Mouse (Mus musculus) testis, postnatal 14 days (tissue): ENCODE results near the gene Il18bp.
A peak's percentile ranks its signal among the peaks of the same experiment; 100 is the strongest.
"Not testable (repeated sequence)": the region's sequence is repeated elsewhere in the genome, so short reads cannot be mapped to it uniquely, and the experiment has no call there.

Source experiments
- DNase-seq: peaks from one replicate; pipeline ENCODE4 v3.0.0; 2021; ENCODE audit warnings: low spot score

Gene Il18bp

GRCm38 (mm10) chr7:102018590-102018989 lies at the start of gene Il18bp:
Gene Il18bp (minus strand): TSS chr7:102018690.
- no peak for DNase-seq

DNA sequence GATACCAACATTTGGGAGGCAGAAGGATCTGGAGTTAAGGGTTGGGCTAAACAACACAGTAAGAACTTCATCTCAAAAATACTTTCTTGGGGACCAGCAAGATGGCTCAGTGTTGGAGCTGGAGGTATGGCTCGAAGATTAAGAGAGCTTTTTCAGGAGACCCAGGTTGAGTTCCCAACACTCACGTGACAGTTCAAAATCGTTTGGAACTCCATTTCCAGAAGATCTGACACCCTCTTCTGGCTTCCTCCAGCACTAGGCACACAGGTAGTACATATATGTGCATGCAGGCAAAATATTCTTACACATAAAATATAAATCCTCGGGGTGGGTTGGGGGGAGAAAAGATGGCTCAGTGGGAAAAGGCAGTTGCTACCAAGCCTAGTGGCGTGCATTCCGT lies 47.9 kb upstream of the Il18bp start:
- DNase-seq, result no peak

- peak; percentile 94 for DNase-seq
These were observed 46.8 kb upstream of the Il18bp start, which contains the start of the genes Rnf121, Xndc1 and Xntrpc for GRCm38 (mm10) chr7:102065046-102065891. Gene Rnf121 (minus strand): TSS chr7:102065469. Gene Xndc1 (plus strand): TSS chr7:102065511. Gene Xntrpc (plus strand): TSS chr7:102065713.

DNA sequence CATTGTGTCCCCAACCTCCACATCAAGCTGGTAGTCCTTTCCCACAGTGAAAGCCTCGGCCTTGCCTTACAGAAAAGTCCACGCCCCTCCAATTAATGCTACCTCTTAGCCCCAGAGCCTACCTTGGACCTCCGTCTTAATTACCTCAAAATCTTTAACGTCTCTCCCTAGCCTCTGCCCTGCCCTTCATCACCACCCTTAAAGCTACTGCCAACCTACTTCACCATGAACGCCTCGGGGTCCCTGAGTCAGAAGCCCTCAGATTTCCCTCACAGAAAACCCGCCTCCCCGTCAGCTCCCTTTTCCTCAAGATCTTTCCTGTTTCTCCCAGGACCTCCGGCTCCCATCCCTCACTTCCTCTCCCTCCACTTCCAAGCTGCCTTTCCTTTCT lies 46.2 kb upstream of the Il18bp start:
- DNase-seq, result no peak

DNA sequence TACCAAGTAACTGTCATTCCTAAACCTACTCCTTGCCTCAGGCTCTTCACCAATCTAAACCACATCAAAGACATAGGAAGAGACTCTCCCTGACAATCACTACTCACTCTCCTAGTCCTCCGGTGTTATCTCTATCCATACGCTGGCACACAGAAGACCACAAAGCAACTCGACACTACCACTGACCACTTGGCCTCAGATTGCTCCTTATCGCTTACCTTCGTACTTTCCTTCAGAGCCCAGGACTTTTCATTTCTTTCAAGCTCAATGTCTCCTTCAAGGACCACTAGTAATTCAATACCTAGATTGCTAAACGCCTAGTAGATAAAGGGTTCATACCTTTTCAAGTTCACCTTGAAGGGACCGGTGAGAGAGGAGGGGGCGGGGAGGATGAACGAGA lies 45.4 kb upstream of the Il18bp start:
- no peak for DNase-seq

DNA sequence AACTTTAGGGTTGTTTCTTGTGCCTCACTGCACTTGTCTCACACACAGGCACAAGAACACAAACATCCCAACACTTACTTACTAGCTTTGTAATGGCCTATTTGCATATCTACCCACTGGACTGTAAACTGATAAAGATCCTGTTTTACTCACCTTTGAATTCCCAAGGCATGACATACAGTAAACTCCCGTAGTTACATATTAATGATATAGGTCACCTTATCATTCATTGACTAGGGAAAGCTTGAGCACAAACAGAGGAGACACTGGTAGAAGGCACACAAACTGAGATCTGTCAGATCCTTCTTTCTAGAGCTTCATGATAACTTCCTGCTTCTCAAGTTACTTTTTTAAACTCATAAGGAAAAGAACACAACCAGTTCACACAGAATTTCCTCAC lies 43.7 kb upstream of the Il18bp start:
- no peak for DNase-seq

DNA sequence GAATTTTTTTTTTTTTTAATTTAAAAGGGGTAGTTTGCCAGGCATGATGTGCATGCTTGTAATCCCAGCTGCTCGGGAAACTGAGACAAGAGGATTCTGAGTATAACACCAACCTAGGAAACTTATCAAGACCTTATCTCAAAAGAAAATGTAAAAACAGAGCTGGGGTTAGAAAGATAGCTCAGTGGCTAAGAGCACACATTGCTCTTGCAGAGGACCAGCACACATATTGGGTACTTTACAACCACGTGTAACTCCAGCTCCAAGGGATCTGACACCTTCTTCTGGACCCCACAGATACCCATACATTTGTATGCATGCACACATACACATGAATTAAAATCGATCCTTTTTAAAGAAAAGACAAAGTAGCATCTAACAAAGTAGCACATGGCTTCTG lies 42.9 kb upstream of the Il18bp start:
- DNase-seq, result no peak

DNA sequence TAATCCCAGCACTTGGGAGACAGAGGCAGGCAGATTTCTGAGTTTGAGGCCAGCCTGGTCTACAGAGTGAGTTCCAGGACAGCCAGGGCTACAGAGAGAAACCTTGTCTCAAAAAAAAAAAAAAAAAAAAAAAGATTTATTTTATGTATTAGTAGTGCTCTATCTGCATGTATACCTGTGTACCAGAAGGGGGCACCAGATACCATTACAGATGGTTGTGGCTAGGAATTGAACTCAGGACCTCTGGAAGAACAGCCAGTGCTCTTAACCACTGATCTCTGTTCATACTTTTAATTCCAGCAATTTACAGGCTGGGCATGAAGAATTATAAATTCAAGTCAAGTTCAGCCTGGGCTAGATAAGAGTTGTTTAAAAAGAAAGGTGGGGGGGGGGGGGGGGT lies 30.0 kb upstream of the Il18bp start:
- DNase-seq, result not testable (repeated sequence)

GRCm38 (mm10) chr7:102042314-102042713 lies 23.8 kb upstream of the Il18bp start:
- no peak for DNase-seq

GRCm38 (mm10) chr7:102037318-102037717 lies 18.8 kb upstream of the Il18bp start:
- no peak for DNase-seq

GRCm38 (mm10) chr7:102035534-102035933 lies 17.0 kb upstream of the Il18bp start:
- DNase-seq, result no peak

DNA sequence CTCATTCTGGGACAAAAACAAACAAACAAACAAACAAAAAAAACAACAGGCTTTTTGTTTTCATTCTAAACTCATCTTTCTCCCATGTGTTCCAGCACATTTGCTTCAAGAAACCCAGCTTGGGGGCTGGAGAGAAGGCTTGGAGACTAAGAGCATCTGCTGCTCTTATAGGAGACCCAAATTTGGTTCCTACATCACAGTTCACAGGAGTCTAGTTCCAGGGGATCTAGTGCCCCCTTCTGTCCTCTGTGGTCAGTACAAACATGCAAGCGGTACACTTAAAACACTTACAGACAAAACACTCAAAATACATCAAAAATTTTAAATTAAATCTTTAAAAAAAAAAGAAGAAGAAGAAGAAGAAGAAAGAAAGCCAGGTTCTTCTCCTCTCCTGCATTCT lies 16.4 kb upstream of the Il18bp start:
- no peak for DNase-seq

DNA sequence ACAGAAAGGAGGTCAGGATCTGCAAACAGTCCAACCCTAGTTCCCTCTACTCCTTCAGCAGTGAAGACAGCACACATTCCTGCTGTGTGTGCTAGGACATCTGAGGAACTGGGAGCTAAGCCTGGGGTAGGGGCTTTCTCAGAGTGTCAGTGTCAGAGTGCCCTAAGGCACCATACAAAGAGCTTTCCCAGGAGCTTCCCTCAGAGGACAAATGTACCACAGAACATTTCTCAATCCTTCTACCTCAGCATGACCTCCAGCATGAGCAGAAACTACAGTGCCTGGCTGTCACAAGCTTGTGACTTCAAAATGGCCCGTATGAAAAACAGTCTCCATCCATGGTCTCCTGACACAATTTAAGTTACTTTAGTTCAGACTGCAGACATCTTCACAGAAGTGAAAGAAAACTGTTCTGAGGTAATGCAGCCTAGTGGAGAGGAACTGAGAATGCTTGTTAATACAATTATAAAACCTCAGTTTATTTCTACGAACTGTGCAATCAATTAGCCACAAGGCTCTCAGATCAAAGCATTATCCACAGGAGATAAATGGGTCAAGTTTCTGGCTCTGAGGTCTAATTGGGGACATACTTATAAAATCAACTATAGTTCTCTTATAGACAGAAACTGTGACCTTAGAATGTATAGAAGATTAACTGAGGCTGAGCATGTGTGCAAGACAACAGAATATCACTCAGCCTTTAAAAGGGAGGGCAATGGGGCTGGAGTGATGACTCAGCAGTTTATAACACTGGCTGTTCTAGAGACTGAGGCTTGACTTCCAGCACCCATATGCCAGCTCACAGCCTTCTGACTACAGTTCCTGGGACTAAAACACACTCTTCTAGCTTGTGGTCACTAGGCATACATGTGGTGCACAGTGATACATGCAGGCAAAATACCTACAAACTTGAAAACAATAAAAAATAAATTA lies 7.0 kb upstream of the Il18bp start:
- no peak for DNase-seq

GRCm38 (mm10) chr7:102023821-102024220 lies 5.3 kb upstream of the Il18bp start:
- DNase-seq, result no peak

DNA sequence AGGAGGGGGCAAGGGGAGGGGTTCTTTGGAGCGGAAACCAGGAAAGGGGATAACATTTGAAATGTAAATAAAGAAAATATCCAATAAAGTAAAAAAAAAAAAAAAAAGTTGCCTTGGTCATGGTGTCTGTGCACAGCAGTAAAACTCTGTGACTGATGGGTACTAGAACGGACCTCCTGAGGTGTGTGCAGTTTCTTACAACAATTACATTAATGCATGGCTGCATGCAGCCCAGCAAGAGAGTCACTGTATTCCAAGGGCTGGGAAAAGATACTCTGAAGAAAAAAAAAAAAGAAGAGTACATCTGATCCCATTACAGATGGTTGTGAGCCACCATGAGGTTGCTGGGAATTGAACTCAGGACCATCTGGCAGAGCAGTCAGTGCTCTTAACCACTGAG lies 2.4 kb upstream of the Il18bp start:
- not testable (repeated sequence) for DNase-seq

DNA sequence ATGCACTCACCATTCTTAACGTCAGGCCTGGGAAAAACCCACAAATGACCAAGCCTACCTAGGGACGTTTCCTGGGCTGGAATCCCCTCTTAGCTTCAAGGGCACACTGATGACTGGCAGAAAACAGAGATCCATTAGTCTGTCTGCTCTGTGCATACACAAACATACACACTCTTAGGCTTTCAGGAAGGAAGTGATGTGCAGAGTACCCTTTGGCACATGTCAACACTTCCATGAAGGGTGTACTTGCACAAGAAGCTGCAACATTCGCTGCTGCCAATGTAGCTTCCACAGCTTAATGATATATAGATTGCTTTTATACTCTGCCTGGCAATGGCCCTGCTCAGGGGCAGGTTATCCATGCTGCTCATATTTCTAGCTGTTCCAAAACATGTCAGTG lies 872 bp upstream of the Il18bp start:
- no peak for DNase-seq

- no peak for DNase-seq
These were observed 456 bp downstream of the Il18bp start for GRCm38 (mm10) chr7:102018034-102018433.

DNA sequence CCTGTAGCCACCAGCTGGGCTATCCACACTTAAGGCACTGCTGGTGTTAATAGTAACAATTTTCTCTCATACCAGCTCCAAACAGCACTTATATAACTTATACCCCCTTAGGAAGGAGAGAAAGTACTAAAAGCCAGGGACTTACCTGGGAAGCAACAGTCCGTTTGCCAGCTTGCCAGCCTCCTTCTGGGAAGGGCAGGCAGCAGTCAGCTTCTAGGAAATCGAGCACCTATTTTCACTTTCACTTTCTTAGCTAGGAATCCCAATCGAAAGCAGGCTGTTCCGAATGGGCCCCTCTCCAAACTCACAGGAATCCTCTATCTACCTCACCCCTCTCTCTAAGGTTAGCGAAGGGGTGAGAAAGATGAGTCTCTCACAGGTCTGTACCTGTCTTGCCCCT lies 1.0 kb downstream of the Il18bp start:
- no peak for DNase-seq

- DNase-seq, result no peak
These were observed 1.6 kb downstream of the Il18bp start for GRCm38 (mm10) chr7:102016936-102017335.

DNA sequence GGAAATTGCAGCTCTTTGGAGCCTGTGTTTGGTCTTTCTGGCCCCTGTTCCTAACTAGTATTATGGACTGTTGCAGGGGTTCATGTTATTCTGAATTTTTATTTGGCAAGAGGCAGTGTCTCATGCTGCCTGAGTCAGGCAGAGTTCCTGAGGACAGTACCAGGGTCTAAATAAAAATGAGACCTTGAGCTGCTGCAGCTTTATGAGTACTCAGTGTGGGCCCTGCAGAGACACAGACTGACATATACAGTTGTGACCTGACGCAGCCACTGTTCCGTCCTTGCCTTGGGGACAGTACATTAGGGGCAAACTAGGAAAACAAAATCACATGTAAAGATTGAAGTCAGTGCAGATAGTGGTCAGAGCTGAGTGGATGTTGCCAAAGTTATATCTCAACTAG lies 3.5 kb downstream of the Il18bp start:
- no peak for DNase-seq

GRCm38 (mm10) chr7:102013416-102013815 lies 5.1 kb downstream of the Il18bp start:
- DNase-seq, result no peak

GRCm38 (mm10) chr7:102011855-102012254 lies 6.6 kb downstream of the Il18bp start:
- DNase-seq, result no peak

DNA sequence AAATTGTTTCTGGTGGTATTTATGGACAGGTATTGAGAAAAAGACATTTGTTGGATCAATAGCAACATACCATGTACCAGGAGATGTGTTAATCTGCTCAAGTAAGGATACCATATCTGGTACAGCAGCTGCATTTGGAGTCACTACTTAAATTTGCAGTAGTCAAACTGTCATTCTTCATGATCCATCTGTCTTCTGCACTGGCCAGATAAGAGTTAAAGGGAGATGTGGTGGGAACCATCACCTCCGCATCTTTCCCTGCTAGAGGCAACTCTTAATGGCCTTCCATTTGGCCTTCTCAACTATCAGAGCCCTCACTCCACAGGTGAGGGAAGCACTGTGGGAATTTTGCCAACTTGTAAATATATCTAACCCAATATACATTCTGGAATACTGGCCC lies 12.0 kb downstream of the Il18bp start:
- DNase-seq, result no peak
